Mouse (Mus musculus): ENCODE data around the gene Ndufa4l2. TPM values are rescaled to one million over a fixed set of nuclear protein-coding genes. Genes with fewer than 3 reads are reported as not detected.

The Ndufa4l2 gene
- total and polyA plus RNA-seq, 3 experiments: 21.8 to 26.6 TPM; not detected in 1

DNA sequence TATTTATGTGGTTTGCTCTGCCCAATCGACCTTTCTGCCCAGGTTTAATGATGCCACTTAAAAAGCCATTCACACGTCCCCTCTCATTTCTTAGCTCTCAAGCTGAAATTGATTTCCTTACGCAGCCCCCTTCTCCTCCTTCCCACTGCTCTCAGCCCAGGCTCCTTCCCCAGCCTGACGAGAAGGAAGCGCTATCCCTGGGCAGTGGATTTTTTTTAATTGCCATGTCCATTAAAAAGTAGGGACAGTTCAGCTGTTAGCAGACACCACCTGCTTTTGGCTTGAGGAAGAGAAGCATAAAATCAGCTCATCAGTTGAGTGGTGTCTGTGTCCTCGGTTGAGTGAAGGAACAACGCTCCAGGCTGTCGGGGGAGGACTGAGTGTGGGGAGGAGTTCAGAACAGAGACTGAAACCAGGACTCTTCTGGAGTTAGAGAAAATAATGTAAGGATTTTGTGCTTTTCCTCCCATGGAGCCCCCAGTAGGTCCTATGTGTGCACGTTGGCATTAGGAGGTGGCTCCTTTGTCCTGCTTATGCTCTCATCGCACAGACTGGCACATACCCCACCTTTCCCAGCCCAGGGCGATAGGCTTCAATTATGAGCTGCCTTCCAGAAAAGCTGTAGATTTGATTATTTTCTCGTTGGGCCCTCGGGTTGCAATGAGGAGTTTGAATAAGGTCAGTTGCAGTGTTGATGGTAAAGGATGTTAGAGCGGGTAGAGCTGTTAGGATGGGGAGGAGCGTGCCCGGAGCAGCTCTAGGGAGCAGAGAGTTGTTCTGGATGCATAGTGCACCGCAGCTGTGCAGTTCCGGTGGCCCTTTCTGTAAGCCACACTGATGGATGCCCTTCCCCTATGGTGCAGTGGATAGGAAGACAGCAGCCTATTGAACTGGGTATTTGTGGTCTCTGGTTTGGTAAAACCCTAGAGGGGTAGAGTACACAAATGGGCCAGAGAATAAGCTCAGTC lies 24.3 kb upstream of the Ndufa4l2 start:
- H3K4me3 ChIP-seq (ENCODE audit: control insufficient read depth in 1 of 2, insufficient read depth in 1 of 2, low read depth in 2 of 2, low read length in 2 of 2): no peak overlapping the region
- DNase-seq (ENCODE audit: low read depth, low spot score): no peak
- no peak overlapping the region for H3K27ac ChIP-seq (ENCODE audit: control insufficient read depth, low read depth, low read length)
- peaks cover 0 to 5% of the 10 kb centered on the region in 2 experiments; a peak in 2 of 4 replicates for H3K36me3 ChIP-seq (ENCODE audit: control insufficient read depth in 1 of 2, insufficient read depth in 2 of 2, low read length in 2 of 2)
- H3K4me1 ChIP-seq (ENCODE audit: control insufficient read depth in 1 of 2, insufficient read depth in 2 of 2, low read length in 2 of 2): no peaks in the 10 kb centered on the region
- TF ChIP-seq POLR2AphosphoS2 (IDR thresholded peaks at IDR 0.05; ENCODE audit: low read length) (no peak), KAT2A (conservative IDR thresholded peaks at IDR 0.05; ENCODE audit: low read depth, low read length) (no peak), RAD21 (IDR thresholded peaks at IDR 0.05; ENCODE audit: low read depth, low read length) (no peak), USF2 (IDR thresholded peaks at IDR 0.05; ENCODE audit: borderline replicate concordance in 1 of 2, insufficient read depth in 1 of 2, low read depth in 1 of 2, low read length in 2 of 2) (no peak), ZNF384 (IDR thresholded peaks at IDR 0.05; ENCODE audit: low read depth, low read length) (no peak), ZKSCAN1 (IDR thresholded peaks at IDR 0.05; ENCODE audit: low read depth, low read length) (no peak), JUND (IDR thresholded peaks at IDR 0.05; ENCODE audit: low read depth, low read length) (no peak), MAFK (IDR thresholded peaks at IDR 0.05; ENCODE audit: borderline replicate concordance, low read depth, low read length) (no peak), ELF1 (IDR thresholded peaks at IDR 0.05; ENCODE audit: low read depth, low read length) (no peak)
- no peaks in the 10 kb centered on the region for H3K9me3 ChIP-seq (replicated peaks; ENCODE audit: insufficient read depth, low read length)
- H3K9ac ChIP-seq (ENCODE audit: control insufficient read depth, low read depth, low read length, poor library complexity, severe bottlenecking): no peak overlapping the region
- no peaks in the 10 kb centered on the region for H3K27me3 ChIP-seq (ENCODE audit: control insufficient read depth in 1 of 2, insufficient read depth in 2 of 2, low read length in 2 of 2)
- no peaks in the 10 kb centered on the region for H3K79me2 ChIP-seq (ENCODE audit: control insufficient read depth, insufficient read depth, low read length, poor library complexity)

DNA sequence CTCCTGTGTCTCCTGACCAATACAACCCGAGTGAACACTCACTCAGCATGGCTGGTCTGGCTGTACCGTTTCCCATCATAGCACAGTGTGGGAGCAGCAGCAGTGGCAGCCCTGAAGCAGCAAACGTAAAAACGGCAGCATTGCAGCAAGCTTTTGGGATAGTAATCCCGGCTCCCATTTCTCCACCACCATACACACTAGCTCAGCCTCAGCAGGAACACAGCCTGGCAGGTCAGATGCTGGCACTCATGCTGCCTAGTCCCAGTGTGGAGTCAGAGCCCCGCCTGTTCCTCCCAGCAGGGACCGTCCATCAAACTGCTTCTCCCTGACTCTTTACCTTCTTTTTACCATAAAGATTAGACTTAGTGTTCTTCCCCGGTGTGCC lies 23.6 kb upstream of the Ndufa4l2 start:
- no peak overlapping the region for H3K9ac ChIP-seq (ENCODE audit: control insufficient read depth, low read depth, low read length, poor library complexity, severe bottlenecking)
- peaks cover 0 to 4% of the 10 kb centered on the region in 2 experiments; a peak in 2 of 4 replicates for H3K36me3 ChIP-seq (ENCODE audit: control insufficient read depth in 1 of 2, insufficient read depth in 2 of 2, low read length in 2 of 2)
- H3K27ac ChIP-seq (ENCODE audit: control insufficient read depth, low read depth, low read length): no peak overlapping the region
- TF ChIP-seq ZMIZ1 (IDR thresholded peaks at IDR 0.05; ENCODE audit: low read depth, low read length): no peak
- no peak overlapping the region for H3K4me3 ChIP-seq (ENCODE audit: control insufficient read depth in 1 of 2, insufficient read depth in 1 of 2, low read depth in 2 of 2, low read length in 2 of 2)
- no peaks in the 10 kb centered on the region for H3K27me3 ChIP-seq (ENCODE audit: control insufficient read depth in 1 of 2, insufficient read depth in 2 of 2, low read length in 2 of 2)
- no peaks in the 10 kb centered on the region for H3K4me1 ChIP-seq (ENCODE audit: control insufficient read depth in 1 of 2, insufficient read depth in 2 of 2, low read length in 2 of 2)
- no peaks in the 10 kb centered on the region for H3K79me2 ChIP-seq (ENCODE audit: control insufficient read depth, insufficient read depth, low read length, poor library complexity)
- no peaks in the 10 kb centered on the region for H3K9me3 ChIP-seq (replicated peaks; ENCODE audit: insufficient read depth, low read length)
- no peak for DNase-seq (ENCODE audit: low read depth, low spot score)

DNA sequence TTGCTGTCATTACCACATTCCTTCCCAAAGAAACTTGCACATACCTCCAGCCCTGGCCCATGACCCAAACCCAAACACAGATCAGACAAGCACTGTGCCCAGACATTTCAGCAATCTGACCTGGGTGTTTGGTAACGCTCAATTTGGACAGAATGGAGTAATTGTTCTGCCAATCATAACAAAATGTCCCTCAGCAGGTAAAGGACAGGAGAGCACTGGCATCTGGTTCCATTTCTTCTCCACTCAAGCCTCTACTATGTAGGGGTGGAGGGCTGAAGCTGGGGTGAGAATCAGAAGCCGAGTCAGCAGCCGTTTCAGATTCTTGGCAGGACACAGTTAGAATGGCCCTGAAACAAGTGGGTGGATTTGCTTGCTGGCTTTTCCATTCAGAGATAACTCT lies 22.6 kb upstream of the Ndufa4l2 start:
- H3K79me2 ChIP-seq (ENCODE audit: control insufficient read depth, insufficient read depth, low read length, poor library complexity): no peaks in the 10 kb centered on the region
- no peak overlapping the region for H3K4me3 ChIP-seq (ENCODE audit: control insufficient read depth in 1 of 2, insufficient read depth in 1 of 2, low read depth in 2 of 2, low read length in 2 of 2)
- no peaks in the 10 kb centered on the region for H3K27me3 ChIP-seq (ENCODE audit: control insufficient read depth in 1 of 2, insufficient read depth in 2 of 2, low read length in 2 of 2)
- no peak for TF ChIP-seq MYC (IDR thresholded peaks at IDR 0.05; ENCODE audit: low read depth, low read length)
- TF ChIP-seq USF1 (IDR thresholded peaks at IDR 0.05; ENCODE audit: low read depth, low read length): no peak
- no peak for TF ChIP-seq SMC3 (IDR thresholded peaks at IDR 0.05; ENCODE audit: low read depth, low read length)
- TF ChIP-seq RAD21 (IDR thresholded peaks at IDR 0.05; ENCODE audit: low read depth, low read length): no peak
- no peak for TF ChIP-seq ELF1 (IDR thresholded peaks at IDR 0.05; ENCODE audit: low read depth, low read length)
- TF ChIP-seq MAX (IDR thresholded peaks at IDR 0.05; ENCODE audit: low read length): no peak
- TF ChIP-seq POLR2AphosphoS5 (IDR thresholded peaks at IDR 0.05; ENCODE audit: borderline replicate concordance, low read depth, low read length): no peak
- no peak for TF ChIP-seq MEF2A (IDR thresholded peaks at IDR 0.05; ENCODE audit: extremely low read depth, insufficient replicate concordance, low read depth, low read length, poor library complexity, severe bottlenecking)
- peaks cover 0 to 3% of the 10 kb centered on the region in 2 experiments; a peak in 2 of 4 replicates for H3K36me3 ChIP-seq (ENCODE audit: control insufficient read depth in 1 of 2, insufficient read depth in 2 of 2, low read length in 2 of 2)
- DNase-seq (ENCODE audit: low read depth, low spot score): no peak
- no peaks in the 10 kb centered on the region for H3K9me3 ChIP-seq (replicated peaks; ENCODE audit: insufficient read depth, low read length)
- no peak overlapping the region for H3K27ac ChIP-seq (ENCODE audit: control insufficient read depth, low read depth, low read length)
- H3K9ac ChIP-seq (ENCODE audit: control insufficient read depth, low read depth, low read length, poor library complexity, severe bottlenecking): no peak overlapping the region
- no peaks in the 10 kb centered on the region for H3K4me1 ChIP-seq (ENCODE audit: control insufficient read depth in 1 of 2, insufficient read depth in 2 of 2, low read length in 2 of 2)
